Mouse (Mus musculus): ENCODE measurements around the gene Cysrt1.
A peak's percentile ranks its signal among the peaks of the same experiment; 100 is the strongest.

DNA sequence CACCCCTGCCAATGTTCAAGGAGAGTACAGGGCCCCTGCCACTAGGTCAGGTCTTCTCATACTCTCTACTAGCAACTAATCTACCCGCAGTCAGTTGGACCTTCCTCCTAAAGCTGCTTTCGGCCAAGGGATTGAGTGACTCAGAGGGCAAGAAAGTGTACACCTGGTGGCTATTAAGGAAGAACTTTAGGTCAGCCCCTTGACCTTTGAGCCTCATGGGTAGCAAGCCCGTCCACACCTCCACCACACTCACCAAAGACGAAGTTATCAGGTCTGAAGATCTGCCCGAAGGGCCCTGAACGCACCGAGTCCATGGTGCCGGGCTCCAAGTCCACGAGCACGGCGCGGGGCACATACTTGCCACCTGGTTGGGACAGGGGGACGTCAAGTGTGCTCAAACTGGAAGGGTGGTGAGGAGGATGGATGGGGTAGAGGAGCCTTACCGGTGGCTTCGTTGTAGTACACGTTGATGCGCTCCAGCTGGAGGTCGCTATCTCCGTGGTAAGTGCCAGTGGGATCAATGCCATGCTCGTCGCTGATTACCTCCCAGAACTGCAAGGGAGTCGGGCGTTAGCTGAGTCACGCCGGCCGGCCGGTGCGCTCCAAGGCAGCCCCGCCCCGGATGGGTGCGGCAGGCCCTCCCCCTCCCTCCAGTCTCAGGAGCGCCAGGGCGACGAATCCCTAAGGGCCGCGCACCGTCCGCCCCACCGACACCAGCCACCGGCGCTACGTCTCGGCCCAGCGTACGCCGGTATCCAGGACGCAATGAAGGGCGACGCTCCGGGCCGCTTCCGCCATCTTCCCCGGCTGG lies 18.4 kb downstream of the Cysrt1 start:
- TF ChIP-seq CTCF (IDR thresholded peaks at IDR 0.05; ENCODE audit: low read depth) (no peak), EP300 (IDR thresholded peaks at IDR 0.05; ENCODE audit: low read depth) (peak; percentile 73)
